Comparison of ENCODE assay signal across 1 mouse cellular context in the genomic region with DNA sequence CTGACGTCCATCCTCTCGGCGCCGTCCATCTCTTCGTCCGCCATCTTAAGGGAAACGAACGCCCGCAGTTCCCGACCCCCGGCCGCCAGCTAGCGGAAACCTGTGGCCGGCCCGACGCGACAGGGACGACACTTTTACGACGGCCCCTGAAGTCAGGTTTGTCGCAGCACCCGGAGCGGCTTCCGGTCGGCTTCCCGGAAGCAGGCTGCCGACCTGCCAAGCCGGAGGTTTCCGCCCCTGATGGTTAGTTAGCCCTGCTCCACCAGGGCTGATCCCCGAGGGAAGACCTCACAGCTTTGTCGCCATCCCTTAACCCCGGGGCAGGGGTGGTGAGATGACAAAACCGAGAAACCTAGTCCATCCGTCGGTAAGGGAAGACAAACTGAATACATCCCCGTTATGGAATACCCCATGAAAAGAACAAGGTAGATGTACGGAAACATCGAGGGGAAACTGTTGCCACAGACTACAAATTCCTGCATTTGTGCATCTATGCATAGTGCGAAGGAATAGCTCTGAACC.
TF ChIP-seq lines count a peak whose summit lies in the region.

A gene (minus strand): TSS at position 157 of the 522 bp plus-strand sequence.

TF ChIP-seq in CH12.LX, 34 proteins besides CTCF, POLR2A, EP300 and RAD21 (continued from another document):
- TF ChIP-seq IRF4 (IDR thresholded peaks at IDR 0.05; ENCODE audit: low read depth, low read length), result peak; percentile 16; the same call in 1 of the 2 replicates
- TF ChIP-seq HCFC1 (IDR thresholded peaks at IDR 0.05; ENCODE audit: low read depth, low read length), result peak; percentile 91
- peak; percentile 67; the same call in 1 of the 2 replicates for TF ChIP-seq MEF2A (IDR thresholded peaks at IDR 0.05; ENCODE audit: borderline replicate concordance, low read depth, low read length)
- TF ChIP-seq ZNF384 (IDR thresholded peaks at IDR 0.05; ENCODE audit: low read depth, low read length), result no peak
- no peak for TF ChIP-seq ZKSCAN1 (IDR thresholded peaks at IDR 0.05; ENCODE audit: borderline replicate concordance, low read depth, low read length)
- TF ChIP-seq ZMIZ1 (IDR thresholded peaks at IDR 0.05; ENCODE audit: low read depth, low read length), result peak; percentile 74; the same call in 1 of the 2 replicates
- peak; percentile 92 for TF ChIP-seq TCF12 (IDR thresholded peaks at IDR 0.05; ENCODE audit: low read depth, low read length)
- TF ChIP-seq MAFK (IDR thresholded peaks at IDR 0.05; ENCODE audit: insufficient replicate concordance, low read length), result no peak
- TF ChIP-seq CHD2 (IDR thresholded peaks at IDR 0.05; ENCODE audit: low read length), result 0 out of 2 replicates have a peak, but pooled peaks have one; percentile 17
- no peak for TF ChIP-seq MAX (IDR thresholded peaks at IDR 0.05; ENCODE audit: low read length)
- TF ChIP-seq SIN3A (IDR thresholded peaks at IDR 0.05; ENCODE audit: low read length), result peak; percentile 88
- peak; percentile 85; the same call in 1 of the 2 replicates for TF ChIP-seq UBTF (IDR thresholded peaks at IDR 0.05; ENCODE audit: low read depth, low read length)
- no peak for TF ChIP-seq E2F4 (IDR thresholded peaks at IDR 0.05; ENCODE audit: insufficient replicate concordance, low read depth, low read length)
